Mouse (Mus musculus) CD4-positive helper T cell, adult 2 months (primary cell): ENCODE measurements at regions not wholly inside any gene's neighbourhood (a gene's known extent, or its start where the extent isn't known, plus 50 kb on each side); places are given as distances from the start of the nearest gene placed in this dataset.
A peak's percentile ranks its signal among the peaks of the same experiment; 100 is the strongest.

Experiments
- DNase-seq: peaks from one replicate; pipeline ENCODE4 v3.0.0-alpha.2; 2012; ENCODE audit warnings: low read depth, missing footprints, low spot score

GRCm38 (mm10) chr13:52046020-52046419 is 199.5 kb downstream of the Gadd45g start:
- DNase-seq, result no peak

DNA sequence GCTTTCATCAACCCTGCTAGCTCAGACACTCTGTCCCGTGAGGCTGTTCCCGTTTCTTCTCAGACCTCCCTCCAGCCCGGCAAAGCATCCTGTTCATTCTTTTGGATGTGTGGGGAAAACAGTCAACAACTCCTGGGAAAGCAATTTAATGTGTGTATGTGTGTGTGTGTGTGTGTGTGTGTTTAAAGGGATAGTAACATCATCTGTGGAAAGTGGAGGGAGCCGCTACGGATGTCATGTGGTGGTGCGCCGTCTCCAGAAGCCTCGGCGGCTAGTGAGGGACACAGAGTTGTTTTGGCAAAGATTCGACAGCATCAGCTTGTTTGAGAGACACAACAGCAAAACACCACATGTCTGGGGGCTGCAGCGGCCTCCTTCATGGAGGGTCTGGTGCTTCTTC is 200.2 kb downstream of the Gadd45g start:
- DNase-seq, result no peak

- no peak for DNase-seq
These were observed 201.5 kb downstream of the Gadd45g start for GRCm38 (mm10) chr13:52047937-52048336.

DNA sequence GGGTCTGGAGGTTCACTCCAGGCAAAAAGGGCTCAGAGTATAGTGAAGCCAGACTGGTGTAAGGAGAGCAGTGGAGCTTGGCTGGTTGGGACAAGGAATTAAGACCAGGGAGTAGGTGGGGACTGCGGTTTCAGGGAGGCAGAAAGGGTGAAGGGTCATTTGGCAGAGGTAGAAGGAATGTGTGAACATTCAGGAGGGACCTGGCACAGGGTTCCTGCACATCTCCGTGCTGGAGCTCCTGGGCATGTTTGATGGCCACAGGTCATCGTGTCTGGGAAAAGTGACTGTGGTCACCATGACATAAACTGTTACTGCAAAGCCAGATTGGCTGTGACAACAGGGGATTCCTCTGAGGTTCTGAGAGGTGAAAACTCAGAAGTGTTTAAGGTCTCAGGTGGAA is 202.3 kb downstream of the Gadd45g start:
- DNase-seq, result no peak

- DNase-seq, result no peak
These were observed 202.8 kb downstream of the Gadd45g start for GRCm38 (mm10) chr13:52049249-52049648.

DNA sequence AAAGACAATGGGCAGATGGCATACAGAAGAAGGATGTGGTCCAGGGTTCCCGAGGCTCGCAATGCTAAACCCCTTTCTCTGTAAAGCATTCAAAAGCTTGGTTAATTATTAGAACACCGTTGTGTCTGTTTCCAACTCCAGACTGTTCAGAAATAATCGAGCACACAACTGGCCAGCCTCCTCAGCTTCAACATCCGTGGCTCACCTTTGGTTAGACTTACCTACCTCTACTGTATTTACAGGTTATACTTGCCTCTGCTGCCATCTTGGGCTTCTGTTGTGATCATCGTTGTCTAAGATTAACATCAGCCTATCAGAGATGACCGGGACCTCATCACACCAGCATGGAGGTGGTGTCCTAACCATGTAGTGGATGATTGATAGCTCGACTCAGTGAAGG is 209.3 kb downstream of the Gadd45g start:
- DNase-seq, result no peak

DNA sequence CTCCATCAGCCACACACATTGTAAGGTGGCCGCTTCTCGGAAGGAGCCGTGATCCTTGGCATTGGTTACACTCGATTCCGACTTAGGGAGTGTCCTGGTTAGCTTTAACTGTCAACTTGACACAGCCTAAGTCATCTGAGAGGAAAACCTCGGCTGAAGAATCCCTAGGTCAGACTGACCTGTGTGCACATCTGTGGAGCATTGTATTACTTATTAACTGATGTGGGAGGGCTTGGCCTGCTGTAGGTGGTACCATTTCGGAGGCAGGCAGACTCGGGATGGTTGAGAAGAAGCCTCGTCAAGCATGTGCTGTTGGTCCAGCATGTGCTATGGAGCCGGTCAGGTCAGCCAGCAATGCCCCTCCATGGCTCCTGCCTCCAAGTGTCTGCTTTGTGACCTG is 211.0 kb downstream of the Gadd45g start:
- no peak for DNase-seq

DNA sequence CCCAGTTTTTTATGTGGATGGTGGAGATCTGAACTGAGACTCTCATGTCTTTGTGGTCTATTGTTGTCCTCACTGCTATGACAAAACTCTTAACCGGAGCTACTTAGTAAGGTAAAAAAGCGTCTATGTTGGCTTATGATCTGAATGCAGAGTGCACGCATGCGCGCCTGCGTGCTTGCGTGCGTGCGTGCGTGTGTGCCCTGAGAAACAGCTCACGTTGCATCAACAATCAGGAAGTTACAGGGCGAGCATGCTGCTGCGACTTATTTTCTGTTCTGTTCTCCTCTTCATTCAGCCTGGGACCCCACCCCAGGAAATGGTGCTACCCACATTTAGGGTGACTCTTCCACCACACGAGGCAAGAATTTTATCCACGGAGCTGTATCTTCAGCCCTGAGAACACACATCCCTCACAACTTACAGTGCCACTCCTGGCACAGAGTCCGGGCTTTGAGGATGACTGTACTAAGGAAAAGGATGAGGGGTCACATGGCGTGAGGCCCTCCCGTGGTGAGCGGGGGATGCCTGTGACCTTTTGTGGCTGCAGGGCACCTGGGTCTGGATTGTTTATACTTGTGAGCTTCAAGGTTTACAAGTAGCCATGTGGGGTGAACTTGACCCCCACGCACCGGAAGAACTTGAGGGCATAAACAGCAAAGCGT is 213.4 kb downstream of the Gadd45g start:
- DNase-seq, result peak; percentile 59

GRCm38 (mm10) chr13:52060418-52060870 is 214.0 kb downstream of the Gadd45g start:
- no peak for DNase-seq

DNA sequence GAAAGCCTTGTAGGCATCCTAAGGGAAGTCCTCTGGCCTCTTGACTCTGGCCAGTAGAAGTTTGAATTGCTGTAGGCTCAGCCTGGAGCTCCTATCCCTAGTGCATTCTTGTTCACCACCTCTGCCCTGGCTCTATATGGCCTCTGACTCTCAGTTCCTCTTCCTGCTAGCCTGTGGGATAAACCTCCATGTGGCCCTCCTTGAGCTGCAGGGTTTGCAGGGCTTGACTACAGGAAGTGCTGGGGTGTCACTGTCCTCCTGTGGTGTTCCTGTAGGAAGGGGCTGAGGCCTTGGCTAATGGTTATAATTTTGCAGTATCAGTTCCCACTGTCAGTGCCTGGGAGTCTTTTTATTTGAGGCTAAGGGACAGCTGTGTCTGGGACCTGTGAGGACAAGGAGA is 215.0 kb downstream of the Gadd45g start:
- no peak for DNase-seq

GRCm38 (mm10) chr13:52061881-52062280 is 215.4 kb downstream of the Gadd45g start:
- DNase-seq, result peak; percentile 58

- DNase-seq, result no peak
These were observed 216.1 kb downstream of the Gadd45g start for GRCm38 (mm10) chr13:52062576-52062975.

- no peak for DNase-seq
These were observed 218.8 kb downstream of the Gadd45g start for GRCm38 (mm10) chr13:52065274-52065673.

- no peak for DNase-seq
These were observed 219.2 kb downstream of the Gadd45g start for GRCm38 (mm10) chr13:52065720-52066119.

GRCm38 (mm10) chr13:52067048-52067447 is 220.6 kb downstream of the Gadd45g start:
- no peak for DNase-seq

GRCm38 (mm10) chr13:52068886-52069439 is 222.5 kb downstream of the Gadd45g start:
- no peak for DNase-seq

GRCm38 (mm10) chr13:52069714-52070113 is 223.2 kb downstream of the Gadd45g start:
- DNase-seq, result no peak

DNA sequence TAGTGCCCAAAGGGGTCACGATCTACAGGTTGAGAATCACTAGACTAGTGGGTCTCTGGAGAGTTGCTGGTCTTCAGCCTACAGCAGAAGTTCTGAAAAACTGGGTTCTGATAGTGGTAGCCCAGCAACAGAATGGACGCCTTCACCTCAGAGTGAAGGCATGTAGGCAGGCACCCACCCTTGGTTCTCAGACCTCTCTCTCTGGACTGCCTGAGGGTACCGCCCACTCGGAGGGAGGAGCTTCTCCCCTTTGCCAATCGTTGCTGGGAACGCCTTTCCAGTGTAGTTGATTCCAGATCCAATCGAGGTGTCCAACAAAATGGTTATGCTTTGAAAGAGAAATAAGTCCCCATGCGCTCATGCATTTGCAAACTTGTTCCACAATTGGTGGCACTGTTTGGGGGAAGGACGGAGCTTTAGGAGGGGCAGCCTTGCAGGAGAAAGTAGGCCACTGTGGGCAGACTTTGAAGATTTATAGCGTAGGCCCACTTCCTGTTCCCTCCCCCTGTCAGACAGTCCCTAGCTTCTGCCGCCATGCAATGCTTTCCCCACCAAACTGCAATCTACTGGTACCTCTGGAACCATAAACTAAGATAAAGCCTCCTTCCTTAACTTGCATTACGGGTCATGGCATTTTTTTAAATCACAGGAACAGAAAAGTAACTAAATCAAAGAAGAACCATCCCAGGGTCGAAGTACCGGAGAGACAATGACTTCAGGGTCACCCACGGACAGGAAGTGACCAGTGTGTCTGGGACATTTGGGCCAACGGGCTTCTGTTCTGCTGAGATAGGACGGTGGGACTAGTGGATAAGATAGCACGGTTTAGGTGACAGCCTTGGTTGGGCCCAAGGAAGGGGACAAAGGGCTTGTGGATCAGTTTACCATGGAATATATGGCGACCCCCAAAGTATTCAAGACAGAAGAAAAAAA is 224.5 kb downstream of the Gadd45g start:
- DNase-seq, result no peak

GRCm38 (mm10) chr13:52077616-52078015 is 231.1 kb downstream of the Gadd45g start:
- DNase-seq, result no peak

GRCm38 (mm10) chr13:52078561-52078960 is 232.1 kb downstream of the Gadd45g start:
- DNase-seq, result peak; percentile 46

DNA sequence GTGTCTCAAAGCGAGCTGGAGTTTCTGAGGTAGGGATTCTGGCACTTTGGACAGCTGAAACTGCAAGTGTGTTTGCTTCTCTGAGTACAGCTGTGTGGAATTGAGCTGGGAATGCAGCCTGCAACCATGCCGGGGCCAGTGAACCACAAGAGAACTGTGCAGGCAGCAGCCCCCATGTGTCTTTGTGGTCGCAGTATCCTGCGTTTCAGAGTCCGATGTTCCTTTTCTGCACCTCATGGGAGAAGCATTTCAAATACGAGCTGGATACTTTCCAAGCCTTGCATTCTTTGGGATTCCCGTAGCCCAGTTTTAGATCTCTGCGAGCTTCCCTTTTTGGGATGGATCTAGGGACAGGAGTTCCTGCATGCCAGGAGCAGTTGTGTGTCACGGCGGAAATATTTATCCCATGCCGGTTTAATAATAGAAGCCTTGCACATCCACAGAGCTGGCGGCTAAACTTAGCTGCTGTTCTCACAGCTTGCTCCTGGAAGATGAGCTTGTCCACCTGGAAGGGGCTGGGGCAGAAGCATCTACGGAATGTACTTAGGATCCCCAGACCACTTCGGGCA is 233.3 kb downstream of the Gadd45g start:
- DNase-seq, result no peak
